Mouse (Mus musculus): ENCODE measurements around the gene Ms4a6b. TPM values are rescaled to one million over a fixed set of nuclear protein-coding genes. Genes with fewer than 3 reads are reported as not detected.
"Not testable (repeated sequence)": the region's sequence is repeated elsewhere in the genome, so short reads cannot be mapped to it uniquely, and the experiment has no call there.

Ms4a6b gene
- total and polyA plus RNA-seq, 3 experiments: not detected

GRCm38 (mm10) chr19:11547911-11548310 is 31.6 kb downstream of the Ms4a6b start:
- no peak overlapping the region for H3K4me3 ChIP-seq (ENCODE audit: control insufficient read depth in 1 of 2, insufficient read depth in 1 of 2, low read depth in 2 of 2, low read length in 2 of 2)
- DNase-seq (ENCODE audit: low read depth, low spot score): no peak
- H3K9ac ChIP-seq (ENCODE audit: control insufficient read depth, low read depth, low read length, poor library complexity, severe bottlenecking): no peak overlapping the region
- no peak overlapping the region for H3K27ac ChIP-seq (ENCODE audit: control insufficient read depth, low read depth, low read length)
- no peaks in the 10 kb centered on the region for H3K9me3 ChIP-seq (replicated peaks; ENCODE audit: insufficient read depth, low read length)
- peaks cover 0 to 8% of the 10 kb centered on the region in 2 experiments for H3K27me3 ChIP-seq (ENCODE audit: control insufficient read depth in 1 of 2, insufficient read depth in 2 of 2, low read length in 2 of 2)
- no peaks in the 10 kb centered on the region for H3K79me2 ChIP-seq (ENCODE audit: control insufficient read depth, insufficient read depth, low read length, poor library complexity)
- H3K36me3 ChIP-seq (ENCODE audit: control insufficient read depth in 1 of 2, insufficient read depth in 2 of 2, low read length in 2 of 2): no peaks in the 10 kb centered on the region
- TF ChIP-seq MAFK (IDR thresholded peaks at IDR 0.05; ENCODE audit: borderline replicate concordance, low read depth, low read length) (no peak), ELF1 (IDR thresholded peaks at IDR 0.05; ENCODE audit: low read depth, low read length) (no peak), TAL1 (IDR thresholded peaks at IDR 0.05; ENCODE audit: low read length) (no peak), RAD21 (IDR thresholded peaks at IDR 0.05; ENCODE audit: low read depth, low read length) (no peak), CTCF (IDR thresholded peaks at IDR 0.05 in 2 of 3, conservative IDR thresholded peaks at IDR 0.05 in 1 of 3; ENCODE audit: control insufficient read depth in 1 of 3, insufficient read depth in 1 of 3, low read depth in 2 of 3, low read length in 3 of 3, poor library complexity in 1 of 3, severe bottlenecking in 1 of 3) (no peak), JUND (IDR thresholded peaks at IDR 0.05; ENCODE audit: low read depth, low read length) (no peak)
- no peaks in the 10 kb centered on the region for H3K4me1 ChIP-seq (ENCODE audit: control insufficient read depth in 1 of 2, insufficient read depth in 2 of 2, low read length in 2 of 2)

GRCm38 (mm10) chr19:11554726-11555125 is 38.4 kb downstream of the Ms4a6b start:
- Histone ChIP-seq H3K27me3 (ENCODE audit: control insufficient read depth in 1 of 2, insufficient read depth in 2 of 2, low read length in 2 of 2) (peaks cover 2 to 15% of the 10 kb centered on the region in 2 experiments), H3K27ac (ENCODE audit: control insufficient read depth, low read depth, low read length) (no peak overlapping the region), H3K9ac (ENCODE audit: control insufficient read depth, low read depth, low read length, poor library complexity, severe bottlenecking) (no peak overlapping the region), H3K36me3 (ENCODE audit: control insufficient read depth in 1 of 2, insufficient read depth in 2 of 2, low read length in 2 of 2) (no peaks in the 10 kb centered on the region), H3K4me1 (ENCODE audit: control insufficient read depth in 1 of 2, insufficient read depth in 2 of 2, low read length in 2 of 2) (no peaks in the 10 kb centered on the region), H3K79me2 (ENCODE audit: control insufficient read depth, insufficient read depth, low read length, poor library complexity) (no peaks in the 10 kb centered on the region), H3K4me3 (ENCODE audit: control insufficient read depth in 1 of 2, insufficient read depth in 1 of 2, low read depth in 2 of 2, low read length in 2 of 2) (no peak overlapping the region), H3K9me3 (replicated peaks; ENCODE audit: insufficient read depth, low read length) (no peaks in the 10 kb centered on the region)
- TF ChIP-seq EP300 (IDR thresholded peaks at IDR 0.05; ENCODE audit: low read depth in 1 of 2, low read length in 2 of 2) (no peak), MYC (IDR thresholded peaks at IDR 0.05; ENCODE audit: low read depth, low read length) (no peak), ZMIZ1 (IDR thresholded peaks at IDR 0.05; ENCODE audit: low read depth, low read length) (no peak), GATA1 (IDR thresholded peaks at IDR 0.05; ENCODE audit: low read depth, low read length) (no peak), MAZ (IDR thresholded peaks at IDR 0.05; ENCODE audit: low read depth, low read length) (no peak), E2F4 (IDR thresholded peaks at IDR 0.05; ENCODE audit: borderline replicate concordance, low read depth, low read length) (no peak), SIN3A (IDR thresholded peaks at IDR 0.05; ENCODE audit: low read length) (no peak), KAT2A (conservative IDR thresholded peaks at IDR 0.05; ENCODE audit: low read depth, low read length) (no peak), ZNF384 (IDR thresholded peaks at IDR 0.05; ENCODE audit: low read depth, low read length) (no peak), NELFE (IDR thresholded peaks at IDR 0.05; ENCODE audit: low read depth, low read length) (no peak), CTCF (IDR thresholded peaks at IDR 0.05 in 2 of 3, conservative IDR thresholded peaks at IDR 0.05 in 1 of 3; ENCODE audit: control insufficient read depth in 1 of 3, insufficient read depth in 1 of 3, low read depth in 2 of 3, low read length in 3 of 3, poor library complexity in 1 of 3, severe bottlenecking in 1 of 3) (no peak), ETS1 (IDR thresholded peaks at IDR 0.05; ENCODE audit: low read depth, low read length) (no peak)
- DNase-seq (ENCODE audit: low read depth, low spot score): no peak

GRCm38 (mm10) chr19:11559560-11559959 is 43.2 kb downstream of the Ms4a6b start:
- not testable (repeated sequence) for DNase-seq (ENCODE audit: low read depth, low spot score); H3K9ac ChIP-seq (ENCODE audit: control insufficient read depth, low read depth, low read length, poor library complexity, severe bottlenecking); H3K9me3 ChIP-seq (replicated peaks; ENCODE audit: insufficient read depth, low read length); H3K27me3 ChIP-seq (ENCODE audit: control insufficient read depth in 1 of 2, insufficient read depth in 2 of 2, low read length in 2 of 2); H3K27ac ChIP-seq (ENCODE audit: control insufficient read depth, low read depth, low read length); H3K4me1 ChIP-seq (ENCODE audit: control insufficient read depth in 1 of 2, insufficient read depth in 2 of 2, low read length in 2 of 2); H3K4me3 ChIP-seq (ENCODE audit: control insufficient read depth in 1 of 2, insufficient read depth in 1 of 2, low read depth in 2 of 2, low read length in 2 of 2); H3K36me3 ChIP-seq (ENCODE audit: control insufficient read depth in 1 of 2, insufficient read depth in 2 of 2, low read length in 2 of 2); H3K79me2 ChIP-seq (ENCODE audit: control insufficient read depth, insufficient read depth, low read length, poor library complexity)

Measured in MEL (cell line).